Mouse (Mus musculus) ES-E14 (cell line): ENCODE data around the gene Tnip1. TPM values are rescaled to one million over a fixed set of nuclear protein-coding genes. Genes with fewer than 3 reads are reported as not detected.

ENCODE experiments used
- DNase-seq: peaks from one replicate; pipeline ENCODE4 v3.0.0-alpha.2; 2013; ENCODE audit warnings: low read depth, low spot score
- H3K27ac ChIP-seq: 2 replicates; pipeline ENCODE4 v1.5.1; 2012; ENCODE audit warnings: low read depth, mild to moderate bottlenecking, low read length, moderate library complexity, mixed read lengths; ENCODE audit not compliant: poor library complexity, insufficient read depth, severe bottlenecking
- H3K36me3 ChIP-seq: 2 replicates; pipeline ENCODE4 v1.6.1; 2012; ENCODE audit warnings: mild to moderate bottlenecking, low read length, moderate library complexity, mixed read lengths; ENCODE audit not compliant: control insufficient read depth, poor library complexity, insufficient read depth, severe bottlenecking
- H3K4me1 ChIP-seq, 2 experiments: fragments of 150-350 bp in 1 of 2; sonication (generic) in 1 of 2; 2 replicates each; pipeline ENCODE4 v1.6.1; 2012; ENCODE audit warnings: low read length in 2 of 2, mild to moderate bottlenecking in 1 of 2, mixed read lengths in 1 of 2; ENCODE audit not compliant: control insufficient read depth in 2 of 2, insufficient read depth in 2 of 2, poor library complexity in 1 of 2
- H3K4me3 ChIP-seq, 2 experiments: fragments of 150-350 bp in 1 of 2; sonication (generic) in 1 of 2; 2 replicates each; pipeline ENCODE4 v1.5.1; 2012; ENCODE audit warnings: low read length in 2 of 2, low read depth in 1 of 2, mild to moderate bottlenecking in 1 of 2, mixed read lengths in 1 of 2; ENCODE audit not compliant: insufficient read depth in 1 of 2, poor library complexity in 1 of 2, severe bottlenecking in 1 of 2
- H3K9ac ChIP-seq: 2 replicates; pipeline ENCODE4 v1.6.1; 2012; ENCODE audit warnings: low read depth, mild to moderate bottlenecking, low read length, mixed read lengths; ENCODE audit not compliant: poor library complexity, insufficient read depth, severe bottlenecking
- H3K9me3 ChIP-seq: fragments of 150-350 bp; sonication (generic); 2 replicates; pipeline ENCODE4 v1.6.1; 2012; ENCODE audit warnings: low read depth, mild to moderate bottlenecking, low read length; ENCODE audit not compliant: control insufficient read depth, insufficient read depth
- CHD2 ChIP-seq: IDR thresholded peaks from 2 replicates; pipeline ENCODE4 v1.6.1; 2014; ENCODE audit warnings: mild to moderate bottlenecking, low read depth, low read length, inconsistent platforms
- HCFC1 ChIP-seq: IDR thresholded peaks from 2 replicates; pipeline ENCODE4 v1.6.1; 2012; ENCODE audit warnings: low read length, inconsistent platforms, borderline replicate concordance; ENCODE audit not compliant: insufficient read depth
- MAFK ChIP-seq: IDR thresholded peaks from 2 replicates; pipeline ENCODE4 v1.6.1; 2014; ENCODE audit warnings: mild to moderate bottlenecking, low read depth, low read length, inconsistent platforms; ENCODE audit not compliant: insufficient read depth
- ZC3H11A ChIP-seq: IDR thresholded peaks from 2 replicates; pipeline ENCODE4 v1.6.1; 2012; ENCODE audit warnings: low read depth, mild to moderate bottlenecking, inconsistent platforms, low read length, borderline replicate concordance
- ZNF384 ChIP-seq: IDR thresholded peaks from 2 replicates; pipeline ENCODE4 v1.6.1; 2012; ENCODE audit warnings: low read depth, low read length, inconsistent platforms
- in situ Hi-C, 2 experiments: fragments of 600-800 bp; cut with MboI; formaldehyde crosslinking; loops; one replicate each; pipeline ENCODE4 v1.15.1; 2025; ENCODE audit warnings: low sequenced_read_pairs in 2 of 2, inconsistent platforms in 1 of 2; ENCODE audit not compliant: unreplicated experiment in 2 of 2
- total RNA-seq: library from RNA; depleted of rRNA; stranded (reverse); fragments of 300-350 nt; gene quantifications from 2 replicates; pipeline ENCODE4 v1.2.3, GENCODE M21; 2012; rRNA removed

The Tnip1 gene
- total RNA-seq, result 14.3 and 24.9 TPM in 2 replicates

DNA sequence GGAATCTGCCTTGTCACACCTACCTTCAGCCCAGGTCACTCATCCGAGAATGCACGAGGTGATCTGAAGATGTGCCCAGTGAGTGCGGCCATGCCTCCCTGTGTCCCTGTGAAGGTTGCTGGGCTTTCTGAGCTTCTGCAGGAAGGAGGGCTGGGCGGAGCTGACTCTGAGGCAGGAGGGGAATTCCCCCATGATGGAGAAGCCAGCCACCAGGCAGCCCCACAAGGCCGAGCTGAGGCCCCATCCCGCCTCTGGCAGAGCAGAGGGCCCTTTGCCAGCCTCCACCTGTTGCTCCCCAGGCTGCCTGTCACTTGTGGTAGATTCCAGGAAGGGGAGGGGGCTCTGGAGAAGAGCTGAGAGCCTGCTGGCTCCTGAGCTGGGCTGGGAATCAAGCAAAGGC is at the start of gene Tnip1:
Gene Tnip1 (minus strand): TSS at position 108 of the 400 bp plus-strand sequence.
- peak within 1 kb of the TSS; percentile 6 for H3K9ac ChIP-seq
- TF ChIP-seq ZNF384 (no peak), HCFC1 (no peak), MAFK (no peak)
- peak within 1 kb of the TSS; percentile 27 to 35; a peak in 3 of 4 replicates for H3K4me3 ChIP-seq
- no peak within 1 kb of the TSS for H3K27ac ChIP-seq
- H3K9me3 ChIP-seq, result no peaks in the 10 kb centered on the region
- peaks cover 15 to 28% of the 10 kb centered on the region in 2 experiments for H3K4me1 ChIP-seq
- in situ Hi-C loops, result no loop called here
- H3K36me3 ChIP-seq, result no peaks in the 10 kb centered on the region
- DNase-seq, result no peak

DNA sequence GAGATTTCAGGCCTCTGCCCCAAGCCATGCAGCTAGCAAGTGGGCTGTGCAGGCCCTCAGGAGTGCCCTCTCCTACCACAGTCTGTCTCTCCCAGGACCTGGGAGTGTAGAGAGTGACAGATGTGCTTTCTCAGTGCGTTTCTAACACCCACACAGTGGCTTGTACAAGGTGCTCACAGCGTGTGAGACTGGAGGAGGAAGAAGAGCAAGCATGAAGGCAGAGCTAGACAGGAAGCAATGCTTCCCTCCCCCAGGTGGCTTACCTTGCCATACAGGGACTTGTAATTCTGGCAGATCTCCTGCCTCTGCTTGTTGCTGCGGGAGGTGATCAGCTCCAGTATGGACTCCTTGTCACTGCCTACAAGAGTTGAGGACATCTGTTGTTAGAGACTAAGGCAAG is 48.7 kb upstream of the Tnip1 start:
- peaks cover 35% of the 10 kb centered on the region for H3K36me3 ChIP-seq
- no peak for DNase-seq
- no peak overlapping the region for H3K4me3 ChIP-seq
- in situ Hi-C loops, result no loop called here
- H3K9me3 ChIP-seq, result no peaks in the 10 kb centered on the region
- H3K27ac ChIP-seq, result no peak overlapping the region
- no peaks in the 10 kb centered on the region for H3K4me1 ChIP-seq
- TF ChIP-seq ZNF384 (no peak), ZC3H11A (no peak), HCFC1 (no peak)
- H3K9ac ChIP-seq, result no peak overlapping the region

DNA sequence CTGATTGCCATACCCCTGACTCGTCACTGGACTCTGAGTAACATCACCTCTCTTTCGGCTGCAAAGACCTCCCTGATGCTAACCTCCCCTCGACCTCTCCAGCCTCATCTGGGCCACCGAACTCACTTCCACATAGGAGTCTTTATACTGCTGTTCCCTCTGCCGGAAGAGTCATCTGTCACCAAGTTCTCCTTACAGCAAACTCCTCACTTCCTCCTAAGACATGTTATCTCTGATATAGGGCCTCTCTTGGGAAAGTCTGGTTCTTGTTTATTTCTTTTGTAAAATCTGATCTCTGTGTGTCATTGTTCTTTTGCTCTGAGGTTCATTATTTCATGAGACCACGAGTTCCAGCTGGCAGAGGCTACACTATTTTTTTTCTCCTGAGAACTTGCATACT is 45.5 kb upstream of the Tnip1 start:
- Histone ChIP-seq H3K27ac (no peak overlapping the region), H3K9ac (no peak overlapping the region), H3K4me3 (no peak overlapping the region), H3K36me3 (peaks cover 29% of the 10 kb centered on the region), H3K4me1 (no peaks in the 10 kb centered on the region), H3K9me3 (no peaks in the 10 kb centered on the region)
- TF ChIP-seq MAFK, result no peak
- no peak for TF ChIP-seq CHD2
- in situ Hi-C loops, result no loop called here
- no peak for DNase-seq

DNA sequence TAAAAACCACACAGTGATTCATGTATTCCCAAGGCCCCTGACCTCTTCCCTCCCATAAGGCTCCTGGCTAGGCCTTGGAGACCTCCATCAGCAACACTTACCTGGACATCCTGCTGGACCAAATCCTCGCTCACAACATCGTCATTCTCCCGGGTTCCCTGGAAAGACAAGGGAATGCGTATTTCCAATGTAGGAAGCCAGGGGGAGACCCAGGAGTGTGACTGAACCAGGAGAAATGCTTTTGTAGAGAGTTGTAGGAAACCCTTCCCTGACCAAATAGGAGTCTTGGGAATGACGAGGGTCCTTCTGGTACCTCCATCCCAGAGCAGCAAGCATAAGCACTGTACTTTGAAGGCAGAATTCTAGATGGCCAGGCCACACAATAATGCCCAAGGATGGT is 43.0 kb upstream of the Tnip1 start:
- Histone ChIP-seq H3K9ac (no peak overlapping the region), H3K27ac (no peak overlapping the region), H3K9me3 (no peaks in the 10 kb centered on the region), H3K4me3 (no peak overlapping the region), H3K4me1 (no peaks in the 10 kb centered on the region), H3K36me3 (peaks cover 23% of the 10 kb centered on the region)
- TF ChIP-seq HCFC1 (no peak), ZC3H11A (no peak), ZNF384 (no peak), MAFK (no peak), CHD2 (no peak)
- in situ Hi-C loops, result no loop called here
- DNase-seq, result no peak

DNA sequence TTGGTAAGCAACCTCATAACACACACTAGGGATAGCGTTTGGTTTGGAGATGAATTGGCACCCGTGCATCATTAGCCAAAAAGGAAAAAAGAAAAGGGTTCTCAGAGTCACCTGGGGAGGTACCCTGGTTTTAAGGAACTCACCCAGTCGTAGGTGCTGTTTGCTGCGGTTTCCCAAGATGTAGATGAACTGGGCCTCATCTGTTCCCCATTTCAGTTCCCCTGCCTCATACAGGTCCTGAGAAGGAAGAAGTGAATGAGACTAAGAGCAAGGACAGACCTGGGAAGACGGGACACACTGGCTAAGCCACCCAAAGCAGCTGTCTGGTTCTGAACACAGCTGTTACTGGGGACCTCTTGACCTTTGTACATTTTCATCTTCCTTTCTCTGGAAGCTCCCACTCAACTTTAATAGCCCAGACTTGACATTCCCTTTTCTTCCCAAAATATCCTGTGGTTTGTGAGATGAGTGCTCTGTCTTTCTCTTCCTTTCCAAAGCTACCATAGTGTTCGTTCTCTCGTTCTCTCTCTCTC is 42.3 kb upstream of the Tnip1 start:
- Histone ChIP-seq H3K4me3 (no peak overlapping the region), H3K9me3 (no peaks in the 10 kb centered on the region), H3K27ac (no peak overlapping the region), H3K4me1 (no peaks in the 10 kb centered on the region), H3K36me3 (peaks cover 23% of the 10 kb centered on the region), H3K9ac (no peak overlapping the region)
- no peak for DNase-seq
- in situ Hi-C loops, result no loop called here
- TF ChIP-seq CHD2 (no peak), ZC3H11A (no peak), MAFK (no peak)
